Mouse (Mus musculus) brain, embryonic 14.5 days (tissue): ENCODE measurements around the gene Esrrb.

Experiments used
- CTCF ChIP-seq: fragments of 200-500 bp; IDR thresholded peaks from 2 replicates; pipeline ENCODE4 v1.5.1; 2012; ENCODE audit warnings: inconsistent platforms, mild to moderate bottlenecking, moderate library complexity, borderline replicate concordance; ENCODE audit not compliant: insufficient read depth, insufficient read length; ENCODE audit errors: extremely low read depth
- POLR2A ChIP-seq: fragments of 200-500 bp; IDR thresholded peaks from 2 replicates; pipeline ENCODE4 v1.6.1; 2012; ENCODE audit warnings: mild to moderate bottlenecking, inconsistent platforms, borderline replicate concordance; ENCODE audit not compliant: poor library complexity, insufficient read depth, insufficient read length, severe bottlenecking; ENCODE audit errors: extremely low read depth

DNA sequence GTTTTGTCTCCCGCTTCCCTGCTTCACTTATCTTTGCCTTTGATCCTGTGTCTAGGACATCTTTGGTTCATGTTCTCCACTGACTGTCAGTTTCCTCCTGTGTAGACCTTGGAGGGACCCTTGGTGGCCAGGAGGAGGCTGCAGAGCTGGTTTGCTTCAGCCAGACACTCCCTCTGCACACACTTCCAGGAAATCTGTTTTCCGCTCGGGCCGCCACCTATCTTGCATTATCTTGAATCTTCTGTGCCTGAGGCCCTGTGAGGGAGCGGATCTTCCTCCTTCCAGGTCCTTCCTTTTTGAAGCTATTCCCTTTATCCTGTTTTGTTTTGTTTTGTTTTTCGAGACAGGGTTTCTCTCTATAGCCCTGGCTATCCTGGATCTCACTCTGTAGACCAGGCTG, 121.1 kb downstream of the Esrrb start:
- TF ChIP-seq CTCF = no peak
- no peak for TF ChIP-seq POLR2A
